In genomic region chr9:44879694-44880271, GRCm38 (mm10) we compare ENCODE assay signal across 8 mouse cellular contexts. TPM values are rescaled to one million over a fixed set of nuclear protein-coding genes. Genes with fewer than 3 reads are reported as not detected.
A peak's percentile ranks its signal among the peaks of the same experiment; 100 is the strongest.
DNase-seq lines count a peak whose midpoint lies in the region; ATAC-seq and TF ChIP-seq lines count a peak whose summit lies in the region.

No protein-coding gene starts in this region.

- no peak for TF ChIP-seq EP300 in liver, embryonic 14.5 days (IDR thresholded peaks at IDR 0.05; ENCODE audit: low read depth)

- peak overlapping the region; percentile 99 for H3K4me3 ChIP-seq in heart, embryonic 15.5 days
- peak overlapping the region; percentile 83 to 91 for H3K4me3 ChIP-seq in liver, embryonic 14.5 days (ENCODE audit: insufficient read depth in 1 of 2, low read depth in 2 of 2, low read length in 2 of 2)
- peak overlapping the region; percentile 90 for H3K4me3 ChIP-seq in spleen, adult 2 months (ENCODE audit: extremely low read depth, insufficient read depth, insufficient read length)

- peak; percentile 26 for DNase-seq in adrenal gland, adult 2 months
- DNase-seq in adrenal gland, adult 8-10 months: no peak
- DNase-seq in urinary bladder, postnatal 14 days (ENCODE audit: low spot score): peak; percentile 6
- no peak for DNase-seq in urinary bladder, adult 2 months (ENCODE audit: low spot score)
- DNase-seq in liver, embryonic 14.5 days (ENCODE audit: low read depth in 3 of 3, low spot score in 3 of 3): no peak
- DNase-seq in spleen, adult 2 months (ENCODE audit: low read depth in 1 of 2, low spot score in 2 of 2): peak in 1 of 2 experiments; percentile 36
- DNase-seq in layer of hippocampus, adult 8-10 months (ENCODE audit: low spot score in 2 of 2): no peak

- H3K36me3 ChIP-seq in heart, embryonic 15.5 days: no peaks in the 10 kb centered on the region
- no peaks in the 10 kb centered on the region for H3K36me3 ChIP-seq in liver, embryonic 14.5 days (replicated peaks; ENCODE audit: control insufficient read depth, insufficient read depth, low read depth)
- H3K36me3 ChIP-seq in spleen, adult 2 months (ENCODE audit: control insufficient read depth, insufficient read depth, low read length): no peaks in the 10 kb centered on the region

- H3K27me3 ChIP-seq in heart, embryonic 15.5 days: no peaks in the 10 kb centered on the region
- no peaks in the 10 kb centered on the region; the same call in 1 of the 2 replicates for H3K27me3 ChIP-seq in liver, embryonic 14.5 days (ENCODE audit: control insufficient read depth, insufficient read depth, low read length)
- no peaks in the 10 kb centered on the region for H3K27me3 ChIP-seq in spleen, adult 2 months (ENCODE audit: control insufficient read depth, insufficient read depth, low read length)

- peak overlapping the region; percentile 99 for H3K9ac ChIP-seq in heart, embryonic 15.5 days
- peak overlapping the region; percentile 86 for H3K9ac ChIP-seq in liver, embryonic 14.5 days (replicated peaks)

- TF ChIP-seq CTCF in liver, embryonic 14.5 days (IDR thresholded peaks at IDR 0.05; ENCODE audit: low read depth): no peak
- TF ChIP-seq CTCF in spleen, adult 2 months (IDR thresholded peaks at IDR 0.05; ENCODE audit: extremely low read depth, insufficient read depth, insufficient read length, insufficient replicate concordance): no peak

- ATAC-seq in heart, embryonic 15.5 days (replicated peaks; ENCODE audit: insufficient number of reproducible peaks, insufficient read depth, low FRiP score, low read depth): no peak
- ATAC-seq in liver, embryonic 14.5 days (ENCODE audit: insufficient read depth): no peak

- TF ChIP-seq POLR2A in spleen, adult 2 months (IDR thresholded peaks at IDR 0.05; ENCODE audit: low read depth, low read length): no peak

- peak overlapping the region; percentile 94 for H3K27ac ChIP-seq in heart, embryonic 15.5 days
- no peak overlapping the region for H3K27ac ChIP-seq in liver, embryonic 14.5 days
- H3K27ac ChIP-seq in spleen, adult 2 months (ENCODE audit: insufficient read depth, low read length): peak overlapping the region; percentile 69

- peak overlapping the region; percentile 100 for H3K4me2 ChIP-seq in heart, embryonic 15.5 days
- H3K4me2 ChIP-seq in liver, embryonic 14.5 days (ENCODE audit: low read depth): peak overlapping the region; percentile 99

- H3K9me3 ChIP-seq in heart, embryonic 15.5 days (replicated peaks): no peaks in the 10 kb centered on the region
- H3K9me3 ChIP-seq in liver, embryonic 14.5 days (ENCODE audit: control insufficient read depth, low read length): no peaks in the 10 kb centered on the region

- WGBS in heart, embryonic 15.5 days: under 1% methylated on average over 13 of the region's 13 CpGs
- 1% methylated on average over 13 of the region's 13 CpGs for WGBS in liver, embryonic 14.5 days (ENCODE audit: insufficient replicate concordance)
- 1% methylated on average over 13 of the region's 13 CpGs for WGBS in spleen, adult 2 months

- H3K4me1 ChIP-seq in heart, embryonic 15.5 days (replicated peaks): peaks cover 58% of the 10 kb centered on the region
- H3K4me1 ChIP-seq in liver, embryonic 14.5 days (replicated peaks; ENCODE audit: control insufficient read depth in 2 of 2, insufficient read depth in 2 of 2, low read length in 1 of 2): peaks cover 11 to 21% of the 10 kb centered on the region in 2 experiments
- H3K4me1 ChIP-seq in spleen, adult 2 months (ENCODE audit: control insufficient read depth, insufficient read depth, insufficient read length): peaks cover 4% of the 10 kb centered on the region; the same call in 1 of the 2 replicates

RNA-seq across cellular contexts. Expression of gene Kmt2a, which starts 1.3 kb away (rescaled TPM):
- 10 to 100 TPM; 20.0 to 38.4 TPM for total RNA-seq in adrenal gland, adult 2 months (2021)
- 12.9 and 19.4 TPM in 2 replicates for polyA plus RNA-seq in adrenal gland, adult 2 months (2012; rRNA removed)
- 10 to 100 TPM; 32.5 to 58.2 (median 41.4) TPM for total RNA-seq in adrenal gland, adult 8-10 months (2022)
- polyA plus RNA-seq in urinary bladder, adult 2 months (2012; rRNA removed): 11.7 and 16.2 TPM in 2 replicates
- 9.3 and 10.1 TPM in 2 replicates for polyA plus RNA-seq in heart, embryonic 15.5 days (2015; fragmentation: Nextera tagmentation; extraction: Ambion mirVana)
- polyA plus RNA-seq in liver, embryonic 14.5 days (2012; rRNA removed): 2.3 and 3.0 TPM in 2 replicates
- polyA plus RNA-seq in liver, embryonic 14.5 days (2014; fragmentation: Nextera tagmentation; extraction: Ambion mirVana): 2.3 TPM in 2 replicates
- 36.8 and 38.4 TPM in 2 replicates for polyA plus RNA-seq in spleen, adult 2 months (2012; rRNA removed)
- 100 to 1,000 TPM in 1 of 4 experiments, 10 to 100 TPM in 3; 63.4 to 103 (median 80.1) TPM for total RNA-seq in layer of hippocampus, adult 8-10 months (2022)

RNA-seq across cellular contexts. Expression of gene Atp5l, which starts 40.8 kb away (rescaled TPM):
- 100 to 1,000 TPM; 557 to 696 TPM for total RNA-seq in adrenal gland, adult 2 months (2021)
- 184 and 248 TPM in 2 replicates for polyA plus RNA-seq in adrenal gland, adult 2 months (2012; rRNA removed)
- total RNA-seq in adrenal gland, adult 8-10 months (2022): 100 to 1,000 TPM; 346 to 533 (median 405) TPM
- 679 and 839 TPM in 2 replicates for polyA plus RNA-seq in urinary bladder, adult 2 months (2012; rRNA removed)
- polyA plus RNA-seq in heart, embryonic 15.5 days (2015; fragmentation: Nextera tagmentation; extraction: Ambion mirVana): 1,028 and 1,424 TPM in 2 replicates
- polyA plus RNA-seq in liver, embryonic 14.5 days (2012; rRNA removed): 261 and 418 TPM in 2 replicates
- polyA plus RNA-seq in liver, embryonic 14.5 days (2014; fragmentation: Nextera tagmentation; extraction: Ambion mirVana): 577 and 630 TPM in 2 replicates
- polyA plus RNA-seq in spleen, adult 2 months (2012; rRNA removed): 65.8 and 79.4 TPM in 2 replicates
- 100 to 1,000 TPM; 246 to 356 (median 299) TPM for total RNA-seq in layer of hippocampus, adult 8-10 months (2022)

Comparison
In these comparisons a context has a peak if more than half of its experiments do, and no peak if none do; other contexts are left out.
1. DNase-seq: peak in adrenal gland, adult 2 months (single experiment) and urinary bladder, postnatal 14 days (single experiment); none in adrenal gland, adult 8-10 months (single experiment), urinary bladder, adult 2 months (single experiment), liver, embryonic 14.5 days (0 of 3) and layer of hippocampus, adult 8-10 months (0 of 2).
2. Peak in every context shown above with its lines, with median percentiles within 50 percentile points of each other: H3K4me3 ChIP-seq.